Mouse (Mus musculus) stomach, embryonic 14.5 days (tissue): ENCODE results near the gene Foxo3. TPM values are rescaled to one million over a fixed set of nuclear protein-coding genes. Genes with fewer than 3 reads are reported as not detected.

Experiments used
- ATAC-seq: fragments of 200-750 bp; cut with Nextera tagmentation; 2 replicates; pipeline ENCODE4 v1.8.0; 2017; ENCODE audit warnings: low read depth, moderate TSS enrichment; ENCODE audit not compliant: insufficient number of reproducible peaks, insufficient read depth, low FRiP score
- H3K27ac ChIP-seq: fragments of 300-500 bp; sonication (generic); 2 replicates; pipeline ENCODE4 v1.5.1; 2014; ENCODE audit warnings: mild to moderate bottlenecking, low read length, moderate library complexity, mixed read lengths
- H3K27me3 ChIP-seq: fragments of 300-500 bp; sonication (generic); 2 replicates; pipeline ENCODE4 v1.6.1; 2014; ENCODE audit warnings: low read length, control low read depth, mixed read lengths; ENCODE audit not compliant: control insufficient read depth, insufficient read depth
- H3K36me3 ChIP-seq: fragments of 300-500 bp; sonication (generic); 2 replicates; pipeline ENCODE4 v1.6.1; 2014; ENCODE audit warnings: mild to moderate bottlenecking, control low read depth, low read length, moderate library complexity, mixed read lengths; ENCODE audit not compliant: control insufficient read depth, insufficient read depth
- H3K4me1 ChIP-seq: fragments of 300-500 bp; sonication (generic); 2 replicates; pipeline ENCODE4 v1.6.1; 2014; ENCODE audit warnings: low read length, control low read depth, mixed read lengths; ENCODE audit not compliant: control insufficient read depth, insufficient read depth
- H3K4me2 ChIP-seq: fragments of 300-500 bp; sonication (generic); replicated peaks from 2 replicates; pipeline ENCODE4 v1.6.1; 2014; ENCODE audit warnings: low read depth, low read length, control low read depth
- H3K4me3 ChIP-seq: fragments of 300-500 bp; sonication (generic); 2 replicates; pipeline ENCODE4 v1.5.1; 2014; ENCODE audit warnings: low read depth, low read length, control low read depth
- H3K9ac ChIP-seq: fragments of 300-500 bp; sonication (generic); replicated peaks from 2 replicates; pipeline ENCODE4 v1.6.1; 2014; ENCODE audit warnings: low read depth, mild to moderate bottlenecking, control low read depth, low read length, moderate library complexity, mixed read lengths
- H3K9me3 ChIP-seq: fragments of 300-500 bp; sonication (generic); 2 replicates; pipeline ENCODE4 v1.6.1; 2016; ENCODE audit warnings: low read depth, low read length, control low read depth; ENCODE audit not compliant: control insufficient read depth
- WGBS: fragments of 180-500 bp; shearing (Covaris S2); extraction: QIAGEN DNeasy Blood & Tissue Kit; methylation state at CpG from one replicate; pipeline ENCODE4 v1.1.7; 2014; 5-methylcytosine and 5-hydroxymethylcytosine counted together
- polyA plus RNA-seq: library from polyadenylated mRNA; unstranded; fragments of >200 nt; fragmentation: Nextera tagmentation; extraction: Ambion mirVana; gene quantifications from 2 replicates; pipeline ENCODE4 v1.2.1, GENCODE M21; 2014

The Foxo3 gene
- polyA plus RNA-seq, 1 experiment from 2014 or later, result 10.5 TPM

- Histone ChIP-seq H3K27ac (no peak overlapping the region), H3K9me3 (no peaks in the 10 kb centered on the region), H3K4me1 (no peaks in the 10 kb centered on the region), H3K27me3 (no peaks in the 10 kb centered on the region), H3K4me2 (no peak overlapping the region), H3K4me3 (no peak overlapping the region), H3K9ac (no peak overlapping the region), H3K36me3 (no peaks in the 10 kb centered on the region)
- ATAC-seq, result no peak
- 65% methylated on average over 5 of the region's 5 CpGs for WGBS
Measured at GRCm38 (mm10) chr10:42291360-42291759, 14.8 kb upstream of the Foxo3 start.

- Histone ChIP-seq H3K4me1 (no peaks in the 10 kb centered on the region), H3K4me2 (no peak overlapping the region), H3K9ac (no peak overlapping the region), H3K27me3 (no peaks in the 10 kb centered on the region), H3K27ac (no peak overlapping the region), H3K4me3 (no peak overlapping the region), H3K36me3 (no peaks in the 10 kb centered on the region), H3K9me3 (no peaks in the 10 kb centered on the region; the same call in 1 of the 2 replicates)
- ATAC-seq, result no peak
- 59% methylated on average over 1 of the region's 1 CpGs for whole genome bisulfite sequencing
Measured at GRCm38 (mm10) chr10:42287666-42288065, 11.1 kb upstream of the Foxo3 start.

DNA sequence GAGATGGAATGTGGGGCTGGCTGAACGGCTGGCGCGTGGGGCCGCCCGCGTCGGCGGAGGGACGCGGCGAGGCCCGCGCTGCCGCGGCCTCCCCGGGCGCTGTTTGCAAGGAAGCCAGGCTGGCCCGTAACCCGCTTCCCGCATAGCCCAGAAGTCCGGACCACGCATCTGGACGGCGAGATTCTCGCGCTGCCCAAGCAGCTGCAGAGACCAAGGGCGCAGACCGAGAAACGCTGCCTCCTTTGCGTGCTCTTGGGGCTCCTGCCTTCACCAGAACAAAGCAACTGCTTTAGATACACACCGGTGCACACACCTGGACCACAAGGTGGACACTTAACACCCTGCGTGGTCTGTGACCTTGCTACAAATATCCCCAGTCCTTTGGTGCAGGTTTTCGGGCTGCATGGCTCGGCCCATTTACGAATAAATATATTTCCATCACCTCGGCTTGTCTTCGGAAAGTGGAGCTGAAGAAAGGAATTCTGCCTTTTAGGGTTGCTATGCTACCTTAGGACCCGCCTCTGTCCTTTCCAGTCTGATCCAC lies 1.8 kb upstream of the Foxo3 start:
- H3K9ac ChIP-seq, result peak overlapping the region; percentile 22; the same call in 1 of the 2 replicates
- H3K4me3 ChIP-seq, result peak overlapping the region; percentile 73
- no peaks in the 10 kb centered on the region for H3K9me3 ChIP-seq
- H3K4me1 ChIP-seq, result peaks cover 13% of the 10 kb centered on the region
- H3K27me3 ChIP-seq, result no peaks in the 10 kb centered on the region
- H3K4me2 ChIP-seq, result peak overlapping the region; percentile 98
- no peak for ATAC-seq
- no peaks in the 10 kb centered on the region for H3K36me3 ChIP-seq
- H3K27ac ChIP-seq, result peak overlapping the region; percentile 96
- 1% methylated on average over 38 of the region's 38 CpGs for whole genome bisulfite sequencing

- WGBS, result under 1% methylated on average over 77 of the region's 78 CpGs
- H3K9ac ChIP-seq, result peak overlapping the region; percentile 69
Measured at GRCm38 (mm10) chr10:42277476-42278306, 1.1 kb upstream of the Foxo3 start.

GRCm38 (mm10) chr10:42275871-42276501 lies 569 bp downstream of the Foxo3 start:
- H3K36me3 ChIP-seq, result no peaks in the 10 kb centered on the region; the same call in 1 of the 2 replicates
- H3K4me1 ChIP-seq, result peaks cover 21% of the 10 kb centered on the region
- peak overlapping the region; percentile 69 for H3K9ac ChIP-seq
- 0% methylated on average over 37 of the region's 40 CpGs for WGBS
- ATAC-seq, result no peak; the same call in 1 of the 2 replicates
- H3K27me3 ChIP-seq, result no peaks in the 10 kb centered on the region
- H3K4me2 ChIP-seq, result peak overlapping the region; percentile 98
- H3K9me3 ChIP-seq, result no peaks in the 10 kb centered on the region
- peak overlapping the region; percentile 73 for H3K4me3 ChIP-seq
- peak overlapping the region; percentile 97 for H3K27ac ChIP-seq

More at GRCm38 (mm10) chr10:42277476-42278306, 1.1 kb upstream of the Foxo3 start:
- H3K4me3 ChIP-seq, result peak overlapping the region; percentile 73
- no peaks in the 10 kb centered on the region for H3K27me3 ChIP-seq
- H3K9me3 ChIP-seq, result no peaks in the 10 kb centered on the region
- H3K4me1 ChIP-seq, result peaks cover 13% of the 10 kb centered on the region
- H3K27ac ChIP-seq, result peak overlapping the region; percentile 97
- peak overlapping the region; percentile 98 for H3K4me2 ChIP-seq
- H3K36me3 ChIP-seq, result no peaks in the 10 kb centered on the region
- peak; percentile 91 for ATAC-seq

DNA sequence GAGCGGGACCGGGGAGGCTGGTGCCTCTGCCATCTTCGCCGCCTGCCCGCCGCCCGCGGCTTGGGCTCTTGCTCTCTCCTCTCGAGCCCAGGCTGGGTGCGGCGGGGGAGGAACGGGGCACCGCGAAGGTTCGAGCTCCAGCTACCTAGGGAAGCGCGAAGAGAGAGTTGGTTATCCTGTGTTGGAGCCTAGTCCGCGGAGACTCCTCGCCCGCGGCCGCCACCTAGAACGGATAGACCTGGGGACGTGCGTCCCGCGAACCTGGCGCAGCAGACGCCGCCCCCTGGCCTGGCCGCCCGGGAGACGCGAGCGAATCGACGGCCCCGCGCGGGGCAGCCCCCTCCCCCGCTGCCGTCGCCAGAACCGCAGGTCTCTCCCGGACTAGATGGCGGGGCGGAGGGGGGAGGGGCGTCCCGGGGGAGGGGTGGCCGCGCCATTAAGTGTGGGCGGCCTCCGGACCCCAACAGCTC lies 1.1 kb downstream of the Foxo3 start:
- peak overlapping the region; percentile 73 for H3K4me3 ChIP-seq
- H3K27ac ChIP-seq, result peak overlapping the region; percentile 97
- H3K4me1 ChIP-seq, result peaks cover 21% of the 10 kb centered on the region
- H3K36me3 ChIP-seq, result no peaks in the 10 kb centered on the region; the same call in 1 of the 2 replicates
- WGBS, result 0% methylated on average over 49 of the region's 54 CpGs
- peak overlapping the region; percentile 69 for H3K9ac ChIP-seq
- no peaks in the 10 kb centered on the region for H3K27me3 ChIP-seq
- no peaks in the 10 kb centered on the region for H3K9me3 ChIP-seq
- ATAC-seq, result no peak
- peak overlapping the region; percentile 98 for H3K4me2 ChIP-seq

DNA sequence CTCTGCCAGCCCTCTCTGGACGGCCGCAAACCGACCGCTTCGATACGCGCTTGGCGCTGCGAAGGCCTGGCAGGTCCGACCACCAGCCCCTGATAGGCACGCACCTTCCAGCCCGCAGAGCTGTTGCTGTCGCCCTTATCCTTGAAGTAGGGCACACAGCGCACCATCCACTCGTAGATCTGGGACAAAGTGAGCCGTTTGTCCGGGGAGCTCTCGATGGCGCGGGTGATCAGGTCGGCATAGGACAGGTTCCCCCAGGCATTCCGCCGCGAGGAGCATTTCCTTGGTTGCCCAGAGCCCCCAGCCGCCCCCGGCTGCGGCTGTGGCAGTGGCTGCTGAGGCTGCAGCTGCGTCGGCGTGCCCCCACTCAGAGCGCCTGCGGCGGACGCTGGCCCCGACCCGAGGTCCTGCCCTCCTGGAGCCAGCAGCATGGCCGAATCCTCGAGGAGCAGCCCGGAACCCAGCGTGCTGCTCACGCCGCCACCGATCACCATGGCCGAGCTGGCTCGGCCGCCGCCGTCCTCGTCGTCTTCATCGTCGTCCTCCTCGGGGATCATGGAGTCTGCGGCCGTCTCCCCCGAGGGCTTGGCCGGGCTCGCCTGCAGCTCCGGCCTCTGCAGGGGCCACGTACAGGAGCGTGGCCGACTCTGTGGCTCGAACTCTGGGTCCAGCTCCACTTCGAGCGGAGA lies 1.7 kb downstream of the Foxo3 start:
- WGBS, result 3% methylated on average over 65 of the region's 65 CpGs
- peak overlapping the region; percentile 69 for H3K9ac ChIP-seq
- peak overlapping the region; percentile 73 for H3K4me3 ChIP-seq
- ATAC-seq, result no peak
- peaks cover 22% of the 10 kb centered on the region for H3K4me1 ChIP-seq
- H3K9me3 ChIP-seq, result no peaks in the 10 kb centered on the region
- H3K36me3 ChIP-seq, result peaks cover under 1% of the 10 kb centered on the region; the same call in 1 of the 2 replicates
- H3K27me3 ChIP-seq, result no peaks in the 10 kb centered on the region
- H3K27ac ChIP-seq, result peak overlapping the region; percentile 97
- peak overlapping the region; percentile 98 for H3K4me2 ChIP-seq
